Mouse (Mus musculus) liver, embryonic 15.5 days (tissue): ENCODE data around the gene Gatm. TPM values are rescaled to one million over a fixed set of nuclear protein-coding genes. Genes with fewer than 3 reads are reported as not detected.
A peak's percentile ranks its signal among the peaks of the same experiment; 100 is the strongest.

ENCODE experiments used
- ATAC-seq: fragments of 200-750 bp; cut with Nextera tagmentation; 2 replicates; pipeline ENCODE4 v1.8.0; 2017; ENCODE audit warnings: moderate number of reproducible peaks, mild to moderate bottlenecking, moderate library complexity; ENCODE audit not compliant: insufficient read depth
- H3K27ac ChIP-seq: fragments of 300-500 bp; sonication (generic); replicated peaks from 2 replicates; pipeline ENCODE4 v1.5.1; 2015; ENCODE audit warnings: mild to moderate bottlenecking, inconsistent platforms
- H3K27me3 ChIP-seq: fragments of 300-500 bp; sonication (generic); 2 replicates; pipeline ENCODE4 v1.6.1; 2015; ENCODE audit warnings: mild to moderate bottlenecking, inconsistent platforms
- H3K36me3 ChIP-seq: fragments of 300-500 bp; sonication (generic); replicated peaks from 2 replicates; pipeline ENCODE4 v1.6.1; 2015; ENCODE audit warnings: moderate library complexity, mild to moderate bottlenecking, inconsistent platforms
- H3K4me1 ChIP-seq: fragments of 300-500 bp; sonication (generic); replicated peaks from 2 replicates; pipeline ENCODE4 v1.6.1; 2015; ENCODE audit warnings: inconsistent platforms
- H3K4me2 ChIP-seq: fragments of 300-500 bp; sonication (generic); 2 replicates; pipeline ENCODE4 v1.6.1; 2015; ENCODE audit warnings: moderate library complexity, mild to moderate bottlenecking, inconsistent platforms
- H3K4me3 ChIP-seq: fragments of 300-500 bp; sonication (generic); replicated peaks from 2 replicates; pipeline ENCODE4 v1.5.1; 2015; ENCODE audit warnings: mild to moderate bottlenecking, inconsistent platforms
- H3K9ac ChIP-seq: fragments of 300-500 bp; sonication (generic); 2 replicates; pipeline ENCODE4 v1.6.1; 2015; ENCODE audit warnings: moderate library complexity, mild to moderate bottlenecking, inconsistent platforms
- H3K9me3 ChIP-seq: fragments of 300-500 bp; sonication (generic); replicated peaks from 2 replicates; pipeline ENCODE4 v1.6.1; 2016; ENCODE audit warnings: inconsistent platforms
- WGBS: fragments of 180-500 bp; shearing (Covaris S2); methylation state at CpG from one replicate; pipeline ENCODE4 v1.1.7; 2015; ENCODE audit warnings: mixed read lengths; ENCODE audit not compliant: insufficient replicate concordance; 5-methylcytosine and 5-hydroxymethylcytosine counted together
- polyA plus RNA-seq: library from polyadenylated mRNA; unstranded; fragments of >200 nt; fragmentation: Nextera tagmentation; extraction: Ambion mirVana; gene quantifications from 2 replicates; pipeline ENCODE4 v1.2.1, GENCODE M21; 2015

Gene Gatm
- polyA plus RNA-seq, 1 experiment from 2014 or later: 31.9 TPM

DNA sequence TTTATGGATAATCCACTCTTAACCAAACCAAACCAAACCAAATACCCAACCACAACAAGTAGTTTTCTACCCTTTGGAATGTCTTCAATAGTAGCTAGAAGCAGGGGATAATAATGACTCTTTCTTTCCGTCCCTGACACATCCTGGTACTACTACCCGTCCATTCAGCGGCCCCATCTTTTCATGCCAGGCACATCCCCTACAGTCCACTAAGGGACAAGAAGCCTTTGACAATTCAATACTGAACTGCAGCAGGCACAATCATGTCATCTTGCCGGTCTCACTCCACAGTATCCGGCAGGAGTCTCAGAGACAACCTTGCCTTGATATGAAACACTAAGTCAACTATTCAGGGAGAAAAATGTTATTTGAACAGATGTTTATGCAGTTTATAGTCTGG is 5.3 kb downstream of the Gatm start:
- Histone ChIP-seq H3K4me1 (peaks cover 3% of the 10 kb centered on the region), H3K27ac (no peak overlapping the region), H3K36me3 (no peaks in the 10 kb centered on the region), H3K9ac (no peak overlapping the region), H3K9me3 (no peaks in the 10 kb centered on the region), H3K27me3 (peaks cover 3% of the 10 kb centered on the region), H3K4me2 (no peak overlapping the region), H3K4me3 (no peak overlapping the region)
- 75% methylated on average over 5 of the region's 5 CpGs for WGBS
- ATAC-seq: no peak

DNA sequence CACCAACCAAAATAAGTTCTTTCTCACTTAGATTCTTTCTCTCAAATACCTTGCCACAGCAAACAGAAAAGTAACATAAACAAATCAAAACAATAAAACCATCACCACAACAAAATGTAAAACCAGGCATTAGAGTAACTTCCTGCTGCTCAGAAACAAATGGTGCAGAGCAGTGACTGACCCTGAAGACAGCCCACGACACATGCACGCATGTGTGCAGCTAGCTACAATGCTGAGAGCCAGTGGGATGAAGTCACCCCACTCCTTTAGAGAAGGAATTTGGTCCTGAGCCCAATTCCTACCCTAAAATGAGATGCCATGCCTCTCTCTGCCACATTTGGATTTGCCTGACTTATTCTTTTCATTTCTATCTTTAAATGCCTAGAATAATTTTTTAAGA is 9.7 kb downstream of the Gatm start:
- no peak overlapping the region for H3K4me2 ChIP-seq
- no peak overlapping the region for H3K4me3 ChIP-seq
- no peaks in the 10 kb centered on the region for H3K36me3 ChIP-seq
- H3K27me3 ChIP-seq: no peaks in the 10 kb centered on the region
- 70% methylated on average over 2 of the region's 2 CpGs for WGBS
- ATAC-seq: no peak
- H3K9me3 ChIP-seq: no peaks in the 10 kb centered on the region
- no peak overlapping the region for H3K27ac ChIP-seq
- H3K9ac ChIP-seq: no peak overlapping the region
- no peaks in the 10 kb centered on the region for H3K4me1 ChIP-seq

DNA sequence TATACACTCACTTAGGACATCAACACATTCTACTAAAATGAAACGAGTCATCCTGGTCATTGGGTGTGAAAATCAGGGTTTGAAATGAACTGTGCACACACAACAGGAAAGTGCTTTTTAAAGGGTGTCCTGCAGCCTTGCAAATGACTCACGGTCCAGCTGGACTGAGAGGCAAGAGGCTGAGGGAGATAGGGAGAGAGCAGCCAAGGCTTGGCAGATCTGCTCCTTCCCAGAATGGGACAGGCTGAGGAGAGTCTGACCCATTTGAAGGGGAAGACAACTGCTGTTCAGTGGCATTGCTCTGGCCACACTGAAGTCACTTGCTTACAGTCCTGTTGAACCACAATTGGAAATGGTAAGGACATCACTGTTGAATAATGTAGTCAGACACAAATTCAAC is 11.4 kb downstream of the Gatm start:
- H3K9ac ChIP-seq: no peak overlapping the region
- ATAC-seq: no peak
- WGBS: 47% methylated on average over 2 of the region's 2 CpGs

DNA sequence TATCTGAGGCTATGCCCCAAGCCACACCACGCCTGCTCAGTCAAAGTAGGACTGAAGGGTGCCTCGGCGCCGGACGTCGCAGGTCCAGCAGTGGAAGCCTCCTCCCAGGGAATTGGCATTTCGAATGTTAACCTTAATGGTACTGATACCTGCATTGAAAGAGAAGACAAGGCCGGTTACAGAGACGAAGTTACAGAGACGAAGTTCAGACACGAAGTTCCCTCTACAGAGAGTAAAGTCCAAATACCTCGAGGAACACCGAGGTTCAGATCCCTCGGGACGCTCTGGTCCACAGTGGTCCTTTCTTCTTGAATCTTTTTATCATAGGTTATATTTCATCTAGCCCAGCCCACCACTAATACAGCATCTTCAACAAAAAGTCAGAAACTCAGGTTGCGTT is 15.6 kb downstream of the Gatm start:
- Histone ChIP-seq H3K27ac (no peak overlapping the region), H3K4me3 (no peak overlapping the region), H3K9me3 (no peaks in the 10 kb centered on the region), H3K4me1 (no peaks in the 10 kb centered on the region), H3K36me3 (no peaks in the 10 kb centered on the region), H3K4me2 (no peak overlapping the region), H3K27me3 (no peaks in the 10 kb centered on the region), H3K9ac (no peak overlapping the region)
- no peak for ATAC-seq
- 80% methylated on average over 16 of the region's 16 CpGs for WGBS

More for the DNA sequence above, 11.4 kb downstream of the Gatm start:
- H3K27ac ChIP-seq: no peak overlapping the region
- H3K4me3 ChIP-seq: no peak overlapping the region
- H3K36me3 ChIP-seq: no peaks in the 10 kb centered on the region
- no peaks in the 10 kb centered on the region for H3K27me3 ChIP-seq
- no peaks in the 10 kb centered on the region for H3K4me1 ChIP-seq
- H3K9me3 ChIP-seq: no peaks in the 10 kb centered on the region
- H3K4me2 ChIP-seq: no peak overlapping the region

DNA sequence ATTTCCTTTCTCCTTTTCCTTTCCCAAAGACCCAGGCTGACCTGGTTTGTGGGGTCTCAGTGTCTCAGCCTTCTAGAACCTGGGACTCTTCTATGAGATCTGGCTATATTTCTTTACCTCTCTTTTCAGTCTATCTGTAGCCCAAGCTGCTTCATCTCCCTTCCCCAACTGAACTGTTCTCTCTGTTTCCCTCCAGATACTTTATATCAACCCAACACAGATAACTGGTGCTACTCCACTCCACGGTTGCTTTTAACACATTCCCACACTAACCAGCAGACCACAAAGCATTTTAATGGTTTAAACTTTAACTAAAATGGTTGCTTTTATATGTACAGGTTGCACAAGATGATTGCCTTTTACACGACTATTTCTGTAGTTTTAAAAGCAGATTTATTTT is 19.9 kb downstream of the Gatm start:
- peak; percentile 44; the same call in 1 of the 2 replicates for ATAC-seq

DNA sequence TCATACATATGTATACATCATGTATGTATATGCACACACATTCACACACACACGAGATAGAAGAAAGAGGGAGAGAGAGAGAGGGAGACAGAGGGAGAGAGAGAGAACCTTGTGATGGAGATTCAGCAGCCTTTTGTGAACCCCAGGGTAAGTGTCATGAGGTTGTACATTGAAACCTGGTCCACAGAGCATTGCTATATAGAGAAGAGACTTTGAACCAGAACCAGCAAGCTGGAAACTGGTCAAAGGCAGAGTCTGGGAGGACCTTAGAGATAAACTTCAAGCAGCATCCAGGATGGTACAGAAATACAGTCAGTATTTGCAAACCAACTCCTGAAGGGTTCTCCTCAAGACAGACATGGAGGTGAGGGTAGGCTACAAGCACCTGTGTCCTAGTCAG is 20.8 kb downstream of the Gatm start:
- H3K4me3 ChIP-seq: no peak overlapping the region
- H3K4me2 ChIP-seq: no peak overlapping the region
- H3K36me3 ChIP-seq: no peaks in the 10 kb centered on the region
- no peak for ATAC-seq
- no peaks in the 10 kb centered on the region for H3K4me1 ChIP-seq
- WGBS: 61% methylated on average over 1 of the region's 1 CpGs
- H3K9ac ChIP-seq: no peak overlapping the region
- H3K27me3 ChIP-seq: no peaks in the 10 kb centered on the region
- no peak overlapping the region for H3K27ac ChIP-seq
- H3K9me3 ChIP-seq: no peaks in the 10 kb centered on the region

More for the DNA sequence above, 19.9 kb downstream of the Gatm start:
- H3K4me3 ChIP-seq: no peak overlapping the region
- 19% methylated on average over 2 of the region's 2 CpGs for WGBS
- no peaks in the 10 kb centered on the region for H3K4me1 ChIP-seq
- H3K9ac ChIP-seq: no peak overlapping the region
- no peaks in the 10 kb centered on the region for H3K36me3 ChIP-seq
- no peaks in the 10 kb centered on the region for H3K9me3 ChIP-seq
- H3K27ac ChIP-seq: no peak overlapping the region
- H3K27me3 ChIP-seq: no peaks in the 10 kb centered on the region
- no peak overlapping the region for H3K4me2 ChIP-seq

DNA sequence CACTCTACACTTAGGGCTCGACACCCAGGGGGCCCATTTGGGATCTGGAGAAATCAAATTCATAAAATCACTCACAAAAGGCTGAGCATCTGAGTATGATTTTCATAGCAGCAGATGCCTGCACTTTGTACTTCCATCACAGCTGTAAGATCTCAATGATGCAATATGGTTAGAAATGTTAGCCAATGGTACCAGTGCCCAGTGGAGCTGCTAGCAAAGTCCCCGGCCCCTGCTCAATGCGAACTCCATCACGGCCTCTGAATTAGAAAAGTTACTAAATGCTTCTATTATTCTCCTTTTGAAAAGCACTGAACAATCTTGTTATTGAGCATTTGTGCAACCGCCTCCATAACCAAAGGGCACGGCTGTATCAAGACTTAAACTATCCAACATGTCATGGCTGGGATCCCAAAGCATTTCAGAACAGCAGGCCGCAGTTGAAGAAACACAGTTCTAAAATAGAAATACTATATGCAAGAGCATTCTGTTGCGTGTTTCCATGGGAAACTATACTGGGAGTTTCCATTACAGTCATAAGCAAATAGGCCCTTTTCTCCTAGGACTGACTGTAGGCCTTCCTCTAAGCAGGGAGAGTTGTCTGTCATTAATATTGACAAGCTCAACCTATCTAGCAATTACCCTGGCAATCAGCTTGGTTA is 23.1 kb downstream of the Gatm start:
- Histone ChIP-seq H3K9ac (no peak overlapping the region), H3K4me1 (no peaks in the 10 kb centered on the region), H3K4me3 (no peak overlapping the region), H3K36me3 (no peaks in the 10 kb centered on the region), H3K27ac (no peak overlapping the region), H3K27me3 (no peaks in the 10 kb centered on the region), H3K9me3 (no peaks in the 10 kb centered on the region), H3K4me2 (no peak overlapping the region)
- ATAC-seq: no peak
- 69% methylated on average over 8 of the region's 8 CpGs for WGBS

DNA sequence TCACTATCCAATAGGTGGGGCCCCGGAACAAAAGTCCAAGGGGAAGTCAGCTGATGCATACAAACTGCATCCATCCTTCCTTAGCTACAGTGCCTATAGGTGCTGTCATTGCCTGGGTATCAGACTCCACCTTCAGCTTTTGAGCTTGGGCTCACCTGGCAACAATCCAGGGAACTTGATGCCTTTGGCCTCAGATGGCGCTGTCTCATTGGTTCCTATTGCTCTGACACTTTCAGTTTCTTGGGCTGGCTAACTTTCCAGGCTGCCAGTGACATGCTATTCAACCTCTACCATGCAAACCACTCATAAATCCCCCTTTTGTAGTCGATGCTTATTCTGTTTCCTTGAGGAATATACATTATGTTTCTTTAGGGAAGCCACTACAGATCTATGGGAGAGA is 24.8 kb downstream of the Gatm start:
- Histone ChIP-seq H3K4me2 (no peak overlapping the region), H3K36me3 (no peaks in the 10 kb centered on the region), H3K4me1 (no peaks in the 10 kb centered on the region), H3K9me3 (no peaks in the 10 kb centered on the region), H3K9ac (no peak overlapping the region), H3K27ac (no peak overlapping the region), H3K4me3 (no peak overlapping the region), H3K27me3 (no peaks in the 10 kb centered on the region)
- WGBS: 50% methylated on average over 3 of the region's 3 CpGs
- ATAC-seq: no peak

DNA sequence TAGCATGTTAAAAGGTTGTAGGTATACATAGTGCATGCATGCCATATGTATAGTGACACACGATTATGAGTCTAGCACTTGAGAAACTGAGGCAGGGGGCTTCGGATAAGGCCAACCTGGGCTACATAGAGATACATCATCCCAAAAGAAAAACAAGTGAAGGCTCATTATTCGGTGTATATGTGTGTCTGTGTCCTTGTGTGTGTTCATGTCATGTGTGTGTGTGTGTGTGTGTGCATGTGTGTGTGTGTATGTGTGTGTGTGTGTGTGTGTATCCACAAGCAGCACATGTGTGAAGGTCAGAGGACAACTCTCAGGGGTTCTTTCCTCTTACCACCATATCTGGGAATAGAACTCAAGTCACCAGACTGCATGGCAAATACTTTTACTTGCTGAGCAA is 28.8 kb downstream of the Gatm start:
- H3K4me2 ChIP-seq: no peak overlapping the region
- no peak overlapping the region for H3K4me3 ChIP-seq
- WGBS: 73% methylated on average over 3 of the region's 3 CpGs
- H3K9ac ChIP-seq: no peak overlapping the region
- no peaks in the 10 kb centered on the region for H3K4me1 ChIP-seq
- no peak overlapping the region for H3K27ac ChIP-seq
- H3K36me3 ChIP-seq: no peaks in the 10 kb centered on the region
- ATAC-seq: no peak
- no peaks in the 10 kb centered on the region for H3K27me3 ChIP-seq
- H3K9me3 ChIP-seq: no peaks in the 10 kb centered on the region

DNA sequence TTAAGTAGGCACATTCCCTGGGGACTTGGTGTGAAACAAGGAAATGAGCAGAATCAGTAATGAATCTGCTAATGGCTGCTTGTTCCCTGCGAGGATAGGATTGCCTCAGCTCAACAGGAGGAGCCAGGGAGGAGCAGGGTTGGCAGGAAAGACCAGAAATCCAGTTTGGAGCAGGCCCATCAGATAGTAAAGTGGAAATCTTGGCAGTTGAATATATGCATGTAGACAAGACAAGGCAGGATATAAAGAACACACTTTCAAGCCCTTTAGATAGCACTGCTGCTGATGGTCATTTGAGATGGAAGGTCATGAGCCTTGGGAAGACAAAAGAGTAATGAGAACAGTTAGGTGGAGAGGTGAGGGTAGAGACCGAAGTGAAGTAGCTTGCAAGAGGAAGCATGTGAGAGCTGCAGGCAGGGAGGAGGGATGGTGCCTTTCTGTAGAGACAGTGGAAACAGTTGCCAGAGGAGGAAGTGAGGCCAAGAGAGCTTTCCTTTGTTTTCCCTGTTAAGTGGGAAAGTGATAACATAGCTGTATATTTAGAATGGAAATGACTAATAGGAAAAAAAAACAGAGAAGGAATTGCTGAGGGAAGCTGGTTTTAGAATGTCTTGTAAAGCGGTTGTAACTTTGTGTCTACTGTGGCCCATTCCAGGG is 29.6 kb downstream of the Gatm start:
- no peak; the same call in 1 of the 2 replicates for ATAC-seq
- Histone ChIP-seq H3K4me1 (no peaks in the 10 kb centered on the region), H3K27ac (no peak overlapping the region), H3K36me3 (no peaks in the 10 kb centered on the region), H3K4me2 (no peak overlapping the region), H3K9me3 (no peaks in the 10 kb centered on the region), H3K9ac (no peak overlapping the region), H3K4me3 (no peak overlapping the region), H3K27me3 (no peaks in the 10 kb centered on the region)
- WGBS: 37% methylated on average over 3 of the region's 3 CpGs

DNA sequence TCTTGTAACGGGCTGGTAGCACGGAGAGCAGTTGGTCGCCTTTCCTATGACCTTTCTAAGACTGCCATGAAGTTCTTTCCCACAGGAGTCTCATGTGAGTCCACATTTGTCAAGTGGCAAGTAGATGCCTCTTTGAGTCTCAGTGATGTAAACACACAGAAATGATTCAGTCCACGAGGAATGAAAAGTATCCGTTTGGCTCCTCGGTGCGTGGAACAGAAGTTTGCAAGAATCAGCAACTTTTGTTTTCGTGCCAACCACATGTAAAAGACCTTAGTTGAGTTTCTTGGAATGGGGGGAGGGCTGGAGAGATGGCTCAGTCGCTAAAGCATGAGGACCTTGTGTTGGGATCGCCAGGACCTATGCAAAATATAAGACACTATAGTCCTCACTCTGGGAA is 30.7 kb downstream of the Gatm start:
- Histone ChIP-seq H3K27me3 (no peaks in the 10 kb centered on the region), H3K4me1 (no peaks in the 10 kb centered on the region), H3K27ac (no peak overlapping the region), H3K4me2 (no peak overlapping the region), H3K36me3 (no peaks in the 10 kb centered on the region), H3K4me3 (no peak overlapping the region), H3K9me3 (no peaks in the 10 kb centered on the region), H3K9ac (no peak overlapping the region)
- 55% methylated on average over 10 of the region's 10 CpGs for WGBS
- ATAC-seq: no peak

DNA sequence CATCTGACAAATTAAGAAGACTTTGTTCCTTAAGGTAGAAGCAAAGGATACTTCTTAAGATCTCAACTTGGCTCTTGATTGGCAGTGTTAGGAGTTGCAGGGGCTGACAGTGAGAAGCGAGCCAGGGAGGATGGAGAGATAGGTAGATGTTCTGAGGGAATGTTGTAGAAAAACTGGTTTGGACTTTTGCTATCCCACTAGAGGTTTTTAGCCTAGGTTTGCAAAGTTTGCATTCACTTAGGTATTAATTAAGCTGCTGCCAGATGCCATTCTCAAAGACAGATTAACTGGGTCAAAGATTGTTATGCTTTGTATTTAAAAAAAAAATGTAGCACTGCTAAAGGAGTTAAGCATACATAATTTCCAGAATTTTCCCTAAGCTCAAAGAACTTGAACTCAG is 33.8 kb downstream of the Gatm start:
- H3K9ac ChIP-seq: no peak overlapping the region
- H3K9me3 ChIP-seq: no peaks in the 10 kb centered on the region
- no peaks in the 10 kb centered on the region for H3K4me1 ChIP-seq
- no peaks in the 10 kb centered on the region for H3K36me3 ChIP-seq
- 67% methylated on average over 1 of the region's 1 CpGs for WGBS
- no peak overlapping the region for H3K4me2 ChIP-seq
- no peak overlapping the region for H3K27ac ChIP-seq
- H3K4me3 ChIP-seq: no peak overlapping the region
- no peak for ATAC-seq
- no peaks in the 10 kb centered on the region for H3K27me3 ChIP-seq
